14 mouse cellular contexts compared by ENCODE assay signal in the genomic region with DNA sequence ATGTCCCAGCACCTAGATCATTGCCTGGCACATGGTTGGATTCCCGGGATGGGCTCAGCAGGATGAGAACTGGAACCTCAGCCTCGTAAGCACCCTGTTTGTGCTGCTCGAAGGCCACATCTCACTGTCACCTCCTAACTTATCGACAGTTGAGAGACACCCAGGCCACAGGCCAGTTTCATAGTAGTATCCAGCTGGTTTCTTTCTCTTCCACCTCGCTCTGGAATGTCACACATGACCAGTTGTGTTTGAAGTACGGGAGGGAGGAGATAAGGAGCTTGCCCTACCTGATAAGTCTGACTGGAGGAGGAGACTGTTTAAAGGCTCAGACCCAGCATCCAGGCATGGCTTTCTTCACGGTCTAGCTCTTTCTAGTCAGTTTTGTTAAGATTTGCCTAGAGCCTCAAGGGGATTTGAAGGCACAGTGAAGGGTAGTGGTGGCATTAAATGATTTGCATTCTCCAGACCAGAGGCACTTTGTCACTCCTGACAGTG. TPM values are rescaled to one million over a fixed set of nuclear protein-coding genes. Genes with fewer than 3 reads are reported as not detected.
DNase-seq lines count a peak whose midpoint lies in the region; ATAC-seq lines count a peak whose summit lies in the region.
"Had no signal": no experiment of that assay in that cellular context is flagged by ENCODE, and none has a peak within 500 bp of the region (broad histone marks: within the 10 kb centered on the region; RNA-seq: fewer than 3 reads in every experiment).

No protein-coding gene starts in this region.

- peak overlapping the region; percentile 34; the same call in 1 of the 2 replicates for H3K9ac ChIP-seq in heart, embryonic 14.5 days (ENCODE audit: low read length)
- H3K9ac ChIP-seq in liver, embryonic 13.5 days, result peak overlapping the region; percentile 61
- H3K9ac ChIP-seq in midbrain, embryonic 11.5 days (ENCODE audit: low read length), result no peak overlapping the region
- H3K9ac ChIP-seq: midbrain, embryonic 15.5 days had no signal

- peak overlapping the region; percentile 36 for H3K4me2 ChIP-seq in heart, embryonic 14.5 days (ENCODE audit: low read length)
- peak overlapping the region; percentile 56 for H3K4me2 ChIP-seq in liver, embryonic 13.5 days
- H3K4me2 ChIP-seq in midbrain, embryonic 11.5 days, result no peak overlapping the region
- H3K4me2 ChIP-seq: midbrain, embryonic 15.5 days had no signal

- H3K4me3 ChIP-seq in brown adipose tissue, adult 24 weeks (ENCODE audit: insufficient read depth, low read depth, low read length), result no peak overlapping the region
- H3K4me3 ChIP-seq in heart, embryonic 14.5 days (ENCODE audit: control insufficient read depth in 1 of 2, insufficient read depth in 1 of 2, low read depth in 1 of 2, low read length in 2 of 2), result no peak overlapping the region; a peak in 2 of 4 replicates
- H3K4me3 ChIP-seq in liver, embryonic 13.5 days (replicated peaks), result peak overlapping the region; percentile 20
- no peak overlapping the region for H3K4me3 ChIP-seq in midbrain, embryonic 11.5 days (ENCODE audit: low read depth, low read length)
- H3K4me3 ChIP-seq: limb, embryonic 10.5 days; midbrain, embryonic 15.5 days had no signal

- H3K27ac ChIP-seq in brown adipose tissue, adult 24 weeks (replicated peaks; ENCODE audit: low read depth, low read length), result peak overlapping the region; percentile 48; the same call in 1 of the 2 replicates
- peak overlapping the region; percentile 85 for H3K27ac ChIP-seq in heart, embryonic 14.5 days (replicated peaks in 1 of 2; ENCODE audit: control insufficient read depth in 1 of 2, insufficient read depth in 1 of 2, low read depth in 2 of 2, low read length in 2 of 2)
- H3K27ac ChIP-seq in liver, embryonic 13.5 days, result peak overlapping the region; percentile 85
- H3K27ac ChIP-seq in midbrain, embryonic 11.5 days (ENCODE audit: low read depth, low read length), result no peak overlapping the region
- H3K27ac ChIP-seq: limb, embryonic 10.5 days; midbrain, embryonic 15.5 days had no signal

- WGBS in heart, embryonic 14.5 days, result 6% methylated on average over 7 of the region's 7 CpGs
- WGBS in liver, embryonic 13.5 days (ENCODE audit: insufficient replicate concordance), result 28% methylated on average over 7 of the region's 7 CpGs
- whole genome bisulfite sequencing in midbrain, embryonic 11.5 days, result 89% methylated on average over 7 of the region's 7 CpGs

- peak; percentile 57 for DNase-seq in liver, embryonic 13.5 days
- DNase-seq in lung, postnatal 4 days, result peak; percentile 16 to 47
- no peak for DNase-seq in urinary bladder, adult 2 months (ENCODE audit: low spot score)
- no peak for DNase-seq in midbrain, embryonic 11.5 days (ENCODE audit: low spot score, missing footprints)
- DNase-seq in left cerebral cortex, adult 11 months (ENCODE audit: low spot score), result no peak

- H3K9me3 ChIP-seq in heart, embryonic 14.5 days (ENCODE audit: control insufficient read depth, low read length), result no peaks in the 10 kb centered on the region
- H3K9me3 ChIP-seq in liver, embryonic 13.5 days (replicated peaks), result no peaks in the 10 kb centered on the region
- no peaks in the 10 kb centered on the region for H3K9me3 ChIP-seq in midbrain, embryonic 11.5 days (ENCODE audit: control insufficient read depth, low read length)
- H3K9me3 ChIP-seq: limb, embryonic 10.5 days; midbrain, embryonic 15.5 days had no signal

- H3K36me3 ChIP-seq in heart, embryonic 14.5 days (ENCODE audit: control insufficient read depth, insufficient read depth, low read length), result peaks cover 40% of the 10 kb centered on the region
- H3K36me3 ChIP-seq in liver, embryonic 13.5 days, result peaks cover 44% of the 10 kb centered on the region
- peaks cover 2% of the 10 kb centered on the region; the same call in 1 of the 2 replicates for H3K36me3 ChIP-seq in midbrain, embryonic 11.5 days (ENCODE audit: control insufficient read depth, insufficient read depth, low read length)

- peak; percentile 84 for ATAC-seq in heart, embryonic 14.5 days (ENCODE audit: insufficient number of reproducible peaks, insufficient read depth, low FRiP score, low read depth)
- ATAC-seq in liver, embryonic 13.5 days (ENCODE audit: low read depth), result peak; percentile 64
- ATAC-seq in midbrain, embryonic 11.5 days (ENCODE audit: low FRiP score), result no peak
- ATAC-seq in monocyte, adult 5-6 weeks (replicated peaks; ENCODE audit: insufficient number of reproducible peaks, low FRiP score, low TSS enrichment, poor library complexity, severe bottlenecking), result no peak
- ATAC-seq: midbrain, embryonic 15.5 days had no signal

- H3K4me1 ChIP-seq in brown adipose tissue, adult 24 weeks (ENCODE audit: control insufficient read depth, insufficient read depth, insufficient read length, low read length), result peaks cover 4% of the 10 kb centered on the region; the same call in 1 of the 2 replicates
- peaks cover 17 to 60% of the 10 kb centered on the region in 2 experiments for H3K4me1 ChIP-seq in heart, embryonic 14.5 days (ENCODE audit: control insufficient read depth in 2 of 2, insufficient read depth in 2 of 2, low read length in 2 of 2)
- H3K4me1 ChIP-seq in liver, embryonic 13.5 days (replicated peaks), result peaks cover 73% of the 10 kb centered on the region
- peaks cover 5% of the 10 kb centered on the region for H3K4me1 ChIP-seq in midbrain, embryonic 11.5 days (ENCODE audit: control insufficient read depth, insufficient read depth, low read length)

- H3K27me3 ChIP-seq in heart, embryonic 14.5 days (ENCODE audit: control insufficient read depth, insufficient read depth, low read length), result no peaks in the 10 kb centered on the region
- no peaks in the 10 kb centered on the region for H3K27me3 ChIP-seq in liver, embryonic 13.5 days
- no peaks in the 10 kb centered on the region for H3K27me3 ChIP-seq in midbrain, embryonic 11.5 days (ENCODE audit: control insufficient read depth, insufficient read depth, low read length)
- H3K27me3 ChIP-seq: midbrain, embryonic 15.5 days had no signal

RNA-seq across cellular contexts. Expression of gene Gm21987, which starts 3.6 kb away (rescaled TPM):
- polyA plus RNA-seq in brown adipose tissue, adult 24 weeks (2012; ENCODE audit: insufficient read depth, insufficient read length, missing spikeins), result 2.9 TPM in 1 of 2 replicates, not detected in the other
- 4.4 and 4.9 TPM in 2 replicates for polyA plus RNA-seq in heart, embryonic 14.5 days (2014; fragmentation: Nextera tagmentation; extraction: Ambion mirVana)
- not detected in 2 replicates for polyA plus RNA-seq in liver, embryonic 13.5 days (2015; fragmentation: Nextera tagmentation; extraction: Ambion mirVana)
- polyA plus RNA-seq in urinary bladder, adult 2 months (2012; rRNA removed), result 0.25 TPM in 1 of 2 replicates, not detected in the other
- polyA plus RNA-seq in midbrain, embryonic 11.5 days (2014; fragmentation: Nextera tagmentation; extraction: Ambion mirVana), result not detected in 2 replicates
- total RNA-seq in monocyte, adult 5-6 weeks (2017), result not detected in 3 replicates
- total RNA-seq: common myeloid progenitor, adult 5-6 weeks; heart, postnatal 36 days had no signal
- polyA plus RNA-seq: brain, embryonic 14.5 days; kidney, embryonic 16.5 days; limb, embryonic 10.5 days; midbrain, embryonic 15.5 days had no signal

RNA-seq across cellular contexts. Expression of gene Cox17, which starts 3.6 kb away (rescaled TPM):
- 1,266 and 1,331 TPM in 2 replicates for polyA plus RNA-seq in brown adipose tissue, adult 24 weeks (2012; ENCODE audit: insufficient read depth, insufficient read length, missing spikeins)
- polyA plus RNA-seq in heart, embryonic 14.5 days (2014; fragmentation: Nextera tagmentation; extraction: Ambion mirVana), result 337 TPM in 2 replicates
- 331 and 350 TPM in 2 replicates for polyA plus RNA-seq in liver, embryonic 13.5 days (2015; fragmentation: Nextera tagmentation; extraction: Ambion mirVana)
- polyA plus RNA-seq in urinary bladder, adult 2 months (2012; rRNA removed), result 203 and 240 TPM in 2 replicates
- 122 and 124 TPM in 2 replicates for polyA plus RNA-seq in midbrain, embryonic 11.5 days (2014; fragmentation: Nextera tagmentation; extraction: Ambion mirVana)
- 312 to 519 TPM (median 389 TPM) in 3 replicates for total RNA-seq in monocyte, adult 5-6 weeks (2017)

RNA-seq across cellular contexts. Expression of gene Maats1, which starts 8.5 kb away (rescaled TPM):
- polyA plus RNA-seq in brown adipose tissue, adult 24 weeks (2012; ENCODE audit: insufficient read depth, insufficient read length, missing spikeins), result not detected in 2 replicates
- 0.15 TPM in 1 of 2 replicates, not detected in the other for polyA plus RNA-seq in heart, embryonic 14.5 days (2014; fragmentation: Nextera tagmentation; extraction: Ambion mirVana)
- 0.05 TPM in 1 of 2 replicates, not detected in the other for polyA plus RNA-seq in liver, embryonic 13.5 days (2015; fragmentation: Nextera tagmentation; extraction: Ambion mirVana)
- polyA plus RNA-seq in urinary bladder, adult 2 months (2012; rRNA removed), result 0.07 and 0.10 TPM in 2 replicates
- 0.32 and 0.60 TPM in 2 replicates for polyA plus RNA-seq in midbrain, embryonic 11.5 days (2014; fragmentation: Nextera tagmentation; extraction: Ambion mirVana)
- 0.21 TPM in 1 of 3 replicates, not detected in the others for total RNA-seq in monocyte, adult 5-6 weeks (2017)
- total RNA-seq: common myeloid progenitor, adult 5-6 weeks; heart, postnatal 36 days had no signal
- polyA plus RNA-seq: limb, embryonic 10.5 days had no signal

RNA-seq across cellular contexts. Expression of gene Popdc2, which starts 11.6 kb away (rescaled TPM):
- 15.5 and 17.0 TPM in 2 replicates for polyA plus RNA-seq in brown adipose tissue, adult 24 weeks (2012; ENCODE audit: insufficient read depth, insufficient read length, missing spikeins)
- polyA plus RNA-seq in heart, embryonic 14.5 days (2014; fragmentation: Nextera tagmentation; extraction: Ambion mirVana), result 364 and 390 TPM in 2 replicates
- polyA plus RNA-seq in liver, embryonic 13.5 days (2015; fragmentation: Nextera tagmentation; extraction: Ambion mirVana), result 22.3 and 24.2 TPM in 2 replicates
- polyA plus RNA-seq in urinary bladder, adult 2 months (2012; rRNA removed), result 167 and 176 TPM in 2 replicates
- 0.59 and 2.1 TPM in 2 replicates for polyA plus RNA-seq in midbrain, embryonic 11.5 days (2014; fragmentation: Nextera tagmentation; extraction: Ambion mirVana)
- not detected in 3 replicates for total RNA-seq in monocyte, adult 5-6 weeks (2017)

RNA-seq across cellular contexts. Expression of gene Nr1i2, which starts 55.8 kb away (rescaled TPM):
- polyA plus RNA-seq in brown adipose tissue, adult 24 weeks (2012; ENCODE audit: insufficient read depth, insufficient read length, missing spikeins), result not detected in 2 replicates
- polyA plus RNA-seq in heart, embryonic 14.5 days (2014; fragmentation: Nextera tagmentation; extraction: Ambion mirVana), result not detected in 2 replicates
- 2.6 and 2.8 TPM in 2 replicates for polyA plus RNA-seq in liver, embryonic 13.5 days (2015; fragmentation: Nextera tagmentation; extraction: Ambion mirVana)
- polyA plus RNA-seq in urinary bladder, adult 2 months (2012; rRNA removed), result 0.03 TPM in 1 of 2 replicates, not detected in the other
- polyA plus RNA-seq in midbrain, embryonic 11.5 days (2014; fragmentation: Nextera tagmentation; extraction: Ambion mirVana), result not detected in 2 replicates
- total RNA-seq in monocyte, adult 5-6 weeks (2017), result not detected in 3 replicates
- total RNA-seq: common myeloid progenitor, adult 5-6 weeks; heart, postnatal 36 days had no signal
- polyA plus RNA-seq: brain, embryonic 14.5 days; limb, embryonic 10.5 days had no signal

Comparison
In these comparisons a context has a peak if more than half of its experiments do, and no peak if none do; other contexts are left out.
1. ATAC-seq: peak in heart, embryonic 14.5 days (single experiment) and liver, embryonic 13.5 days (single experiment); none in midbrain, embryonic 11.5 days (single experiment) and monocyte, adult 5-6 weeks (single experiment).
2. DNase-seq: peak in liver, embryonic 13.5 days (single experiment) and lung, postnatal 4 days (2 of 2); none in urinary bladder, adult 2 months (single experiment), midbrain, embryonic 11.5 days (single experiment) and left cerebral cortex, adult 11 months (single experiment).